Mouse (Mus musculus): Measurements from ENCODE around the gene Arrdc2. TPM values are rescaled to one million over a fixed set of nuclear protein-coding genes. Genes with fewer than 3 reads are reported as not detected.
A peak's percentile ranks its signal among the peaks of the same experiment; 100 is the strongest.

The Arrdc2 gene
- polyA plus RNA-seq, 2 experiments, result 8.6 to 21.5 TPM

DNA sequence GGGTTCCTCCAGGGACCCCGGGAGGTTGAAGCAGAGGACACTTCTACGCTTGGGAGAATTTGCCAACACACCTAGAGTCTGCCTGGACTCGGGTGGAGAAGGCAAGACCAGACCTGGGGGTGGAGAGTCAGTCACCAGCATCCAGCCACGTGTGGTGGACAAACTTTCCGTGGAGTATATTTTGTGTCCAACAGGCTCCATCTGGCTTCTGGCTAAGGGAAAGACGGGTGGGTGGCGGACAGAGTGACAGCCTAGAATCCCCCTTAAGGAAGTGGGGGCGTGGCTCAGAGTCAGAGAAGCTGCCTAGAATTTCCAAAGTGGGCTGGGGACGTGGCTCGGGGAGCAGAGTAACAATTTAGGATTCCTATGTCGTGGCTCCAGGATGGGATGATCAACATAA is 17.5 kb downstream of the Arrdc2 start:
- no peak overlapping the region for H3K9ac ChIP-seq (ENCODE audit: low read depth, low read length, severe bottlenecking)
- H3K27me3 ChIP-seq (ENCODE audit: control insufficient read depth, insufficient read depth, low read length), result 0 out of 2 replicates have a peak, but pooled peaks cover 3% of the 10 kb centered on the region
- H3K4me3 ChIP-seq (replicated peaks; ENCODE audit: low read length), result no peak overlapping the region
- 41% methylated on average over 11 of the region's 11 CpGs for WGBS
- H3K27ac ChIP-seq (replicated peaks; ENCODE audit: low read depth, low read length), result no peak overlapping the region
- 0 out of 2 replicates have a peak, but pooled peaks have one; percentile 1 for ATAC-seq (ENCODE audit: low FRiP score, low read depth)
- H3K4me2 ChIP-seq (replicated peaks; ENCODE audit: low read depth, low read length, severe bottlenecking), result no peak overlapping the region
- 0 out of 2 replicates have a peak, but pooled peaks cover under 1% of the 10 kb centered on the region for H3K4me1 ChIP-seq (ENCODE audit: control insufficient read depth, insufficient read depth, low read length)
- DNase-seq (ENCODE audit: low spot score), result no peak
- no peaks in the 10 kb centered on the region for H3K36me3 ChIP-seq (ENCODE audit: control insufficient read depth, insufficient read depth, low read length)
- TF ChIP-seq POLR2A (IDR thresholded peaks at IDR 0.05; ENCODE audit: borderline replicate concordance, extremely low read depth, insufficient read depth, insufficient read length), result no peak
- 0 out of 2 replicates have a peak, but pooled peaks cover 3% of the 10 kb centered on the region for H3K9me3 ChIP-seq (ENCODE audit: control insufficient read depth, low read length)

DNA sequence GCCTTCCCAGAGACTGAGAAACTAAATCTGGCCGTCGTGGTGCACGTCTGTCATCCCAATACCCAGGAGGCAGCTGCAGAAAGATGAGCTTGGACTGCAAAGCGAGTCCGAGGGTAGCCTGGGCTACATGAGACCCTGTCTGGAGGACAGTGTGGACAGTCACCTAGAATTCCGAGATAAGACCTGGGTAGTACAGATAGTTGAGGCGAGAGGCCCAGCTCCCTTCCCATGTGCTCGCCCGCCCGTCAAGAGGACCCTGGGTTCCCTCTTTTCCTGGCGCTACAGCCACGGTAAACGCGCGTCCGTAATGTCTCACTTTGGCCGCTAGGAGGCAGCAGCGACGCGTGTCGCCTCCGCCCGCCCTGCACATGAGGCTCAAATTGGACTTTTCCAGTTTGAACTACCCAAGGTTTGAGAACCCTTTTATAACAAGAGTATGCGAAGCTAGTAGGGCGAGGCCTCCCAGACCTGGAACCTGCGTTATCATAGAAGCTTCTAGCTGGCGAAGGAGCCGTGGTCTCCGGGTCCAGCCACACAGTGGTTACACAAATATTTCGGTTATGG is 18.0 kb downstream of the Arrdc2 start:
- Histone ChIP-seq H3K36me3 (ENCODE audit: control insufficient read depth, insufficient read depth, low read length) (no peaks in the 10 kb centered on the region), H3K27me3 (ENCODE audit: control insufficient read depth, insufficient read depth, low read length) (0 out of 2 replicates have a peak, but pooled peaks cover 8% of the 10 kb centered on the region), H3K9ac (ENCODE audit: low read depth, low read length, severe bottlenecking) (no peak overlapping the region), H3K4me2 (replicated peaks; ENCODE audit: low read depth, low read length, severe bottlenecking) (no peak overlapping the region), H3K4me1 (ENCODE audit: control insufficient read depth, insufficient read depth, low read length) (peaks cover 4% of the 10 kb centered on the region; the same call in 1 of the 2 replicates), H3K9me3 (ENCODE audit: control insufficient read depth, low read length) (0 out of 2 replicates have a peak, but pooled peaks cover 3% of the 10 kb centered on the region), H3K4me3 (replicated peaks; ENCODE audit: low read length) (no peak overlapping the region), H3K27ac (replicated peaks; ENCODE audit: low read depth, low read length) (no peak overlapping the region)
- ATAC-seq (ENCODE audit: low FRiP score, low read depth), result peak; percentile 50
- TF ChIP-seq POLR2A (IDR thresholded peaks at IDR 0.05; ENCODE audit: borderline replicate concordance, extremely low read depth, insufficient read depth, insufficient read length), result no peak
- peak; percentile 59 for DNase-seq (ENCODE audit: low spot score)
- WGBS, result 15% methylated on average over 30 of the region's 30 CpGs

DNA sequence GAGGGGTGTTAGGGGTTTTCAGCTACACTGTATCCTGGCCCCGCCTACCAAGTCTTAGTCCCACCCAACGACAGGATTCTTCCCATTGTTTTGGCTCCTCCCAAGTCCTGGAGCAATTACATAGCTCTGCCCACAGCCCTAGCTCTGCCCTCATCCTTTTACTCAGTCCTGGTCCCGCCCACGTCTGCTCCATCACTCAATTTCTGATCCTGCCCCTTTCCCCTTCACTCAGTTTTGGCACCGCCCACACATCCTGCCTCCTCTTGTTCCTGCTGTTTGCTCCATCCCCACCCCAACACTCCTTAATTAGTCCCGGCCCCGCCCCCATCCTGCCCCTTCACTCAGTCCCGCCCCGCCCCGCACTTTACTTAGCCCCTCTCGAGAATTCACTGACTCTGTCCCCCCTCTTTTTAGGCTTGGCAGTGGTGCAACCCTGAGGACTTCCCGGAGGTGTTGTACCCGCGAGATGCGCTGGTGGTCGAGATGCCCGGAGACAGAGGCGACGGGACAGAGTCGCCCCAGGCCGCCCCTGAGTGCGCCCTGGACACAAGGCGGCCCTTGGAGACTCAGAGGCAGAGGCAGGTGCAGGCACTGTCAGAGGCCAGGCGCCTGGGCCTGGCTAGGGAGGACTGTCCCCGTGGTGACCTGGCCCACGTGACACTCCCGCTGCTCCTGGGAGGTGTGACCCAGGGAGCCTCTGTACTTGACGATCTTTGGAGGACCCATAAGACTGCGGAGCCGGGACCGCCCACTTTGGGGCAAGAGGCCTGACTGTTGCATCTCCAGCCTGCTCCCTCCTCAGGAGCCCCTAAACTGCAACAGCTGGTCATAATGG is 19.2 kb downstream of the Arrdc2 start:
- H3K9me3 ChIP-seq (ENCODE audit: control insufficient read depth, low read length), result 0 out of 2 replicates have a peak, but pooled peaks cover 3% of the 10 kb centered on the region
- no peak overlapping the region for H3K4me3 ChIP-seq (replicated peaks; ENCODE audit: low read length)
- peak; percentile 62; the same call in 1 of the 2 replicates for ATAC-seq (ENCODE audit: low FRiP score, low read depth)
- 3% methylated on average over 29 of the region's 31 CpGs for whole genome bisulfite sequencing
- H3K4me1 ChIP-seq (ENCODE audit: control insufficient read depth, insufficient read depth, low read length), result peaks cover 4% of the 10 kb centered on the region; the same call in 1 of the 2 replicates
- H3K36me3 ChIP-seq (ENCODE audit: control insufficient read depth, insufficient read depth, low read length), result no peaks in the 10 kb centered on the region
- H3K9ac ChIP-seq (ENCODE audit: low read depth, low read length, severe bottlenecking), result no peak overlapping the region
- no peak for TF ChIP-seq POLR2A (IDR thresholded peaks at IDR 0.05; ENCODE audit: borderline replicate concordance, extremely low read depth, insufficient read depth, insufficient read length)
- no peak overlapping the region for H3K4me2 ChIP-seq (replicated peaks; ENCODE audit: low read depth, low read length, severe bottlenecking)
- no peak for DNase-seq (ENCODE audit: low spot score)
- H3K27ac ChIP-seq (replicated peaks; ENCODE audit: low read depth, low read length), result no peak overlapping the region
- 0 out of 2 replicates have a peak, but pooled peaks cover 14% of the 10 kb centered on the region for H3K27me3 ChIP-seq (ENCODE audit: control insufficient read depth, insufficient read depth, low read length)

DNA sequence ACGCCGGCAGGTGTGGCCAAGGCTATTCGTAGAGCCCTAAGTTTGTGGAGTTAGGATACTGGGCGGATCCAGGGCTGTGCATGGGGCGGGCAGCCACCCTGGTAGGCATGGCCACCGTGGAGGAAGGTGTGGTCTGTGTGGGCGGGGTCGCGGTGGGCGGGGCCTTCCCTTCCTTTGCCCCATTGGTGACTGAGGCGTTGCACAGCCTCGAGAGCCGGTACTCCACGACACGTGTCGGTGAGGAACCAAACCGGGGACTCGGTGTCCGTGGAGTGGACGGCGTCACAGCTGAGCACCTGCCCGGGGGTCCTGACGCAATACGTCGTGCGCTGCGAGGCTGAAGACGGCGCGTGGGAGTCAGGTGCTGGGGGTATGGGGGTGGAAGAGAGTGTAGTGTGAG is 22.8 kb downstream of the Arrdc2 start:
- WGBS, result 9% methylated on average over 16 of the region's 30 CpGs
- no peak overlapping the region for H3K9ac ChIP-seq (ENCODE audit: low read depth, low read length, severe bottlenecking)
- H3K4me1 ChIP-seq (ENCODE audit: control insufficient read depth, insufficient read depth, low read length), result peaks cover 4% of the 10 kb centered on the region; the same call in 1 of the 2 replicates
- H3K27me3 ChIP-seq (ENCODE audit: control insufficient read depth, insufficient read depth, low read length), result 0 out of 2 replicates have a peak, but pooled peaks cover 14% of the 10 kb centered on the region
- 0 out of 2 replicates have a peak, but pooled peaks cover 3% of the 10 kb centered on the region for H3K9me3 ChIP-seq (ENCODE audit: control insufficient read depth, low read length)
- H3K4me2 ChIP-seq (replicated peaks; ENCODE audit: low read depth, low read length, severe bottlenecking), result peak overlapping the region; percentile 30; the same call in 1 of the 2 replicates
- 0 out of 2 replicates have a peak overlapping the region, but pooled peaks have one; percentile 4 for H3K4me3 ChIP-seq (replicated peaks; ENCODE audit: low read length)
- no peak for TF ChIP-seq POLR2A (IDR thresholded peaks at IDR 0.05; ENCODE audit: borderline replicate concordance, extremely low read depth, insufficient read depth, insufficient read length)
- no peak for DNase-seq (ENCODE audit: low spot score)
- H3K27ac ChIP-seq (replicated peaks; ENCODE audit: low read depth, low read length), result no peak overlapping the region
- no peak for ATAC-seq (ENCODE audit: low FRiP score, low read depth)
- H3K36me3 ChIP-seq (ENCODE audit: control insufficient read depth, insufficient read depth, low read length), result no peaks in the 10 kb centered on the region

DNA sequence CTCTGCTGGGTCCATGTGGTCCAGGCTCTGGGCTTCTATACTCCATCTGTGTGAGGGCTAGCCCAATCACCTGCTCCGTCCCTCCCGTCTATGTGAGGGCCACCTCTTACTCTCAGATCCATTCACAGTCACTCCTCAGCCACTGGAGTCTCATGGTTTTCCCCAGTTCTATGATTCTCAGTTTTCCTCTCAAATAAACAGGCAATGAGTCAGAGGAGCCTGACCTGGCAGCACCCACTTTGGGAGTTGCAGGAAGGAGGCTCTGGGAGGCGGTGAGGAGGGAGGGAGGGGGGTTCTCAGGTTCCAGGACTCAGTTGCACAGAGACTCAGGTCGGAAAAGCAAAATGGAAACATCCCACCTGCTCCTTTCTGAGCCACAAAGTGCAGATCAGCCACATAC is 26.6 kb downstream of the Arrdc2 start:
- H3K27ac ChIP-seq (replicated peaks; ENCODE audit: low read depth, low read length), result no peak overlapping the region
- no peak overlapping the region for H3K4me3 ChIP-seq (replicated peaks; ENCODE audit: low read length)
- 0 out of 2 replicates have a peak, but pooled peaks cover 14% of the 10 kb centered on the region for H3K27me3 ChIP-seq (ENCODE audit: control insufficient read depth, insufficient read depth, low read length)
- no peak overlapping the region for H3K9ac ChIP-seq (ENCODE audit: low read depth, low read length, severe bottlenecking)
- no peak overlapping the region for H3K4me2 ChIP-seq (replicated peaks; ENCODE audit: low read depth, low read length, severe bottlenecking)
- ATAC-seq (ENCODE audit: low FRiP score, low read depth), result no peak
- H3K36me3 ChIP-seq (ENCODE audit: control insufficient read depth, insufficient read depth, low read length), result no peaks in the 10 kb centered on the region
- H3K9me3 ChIP-seq (ENCODE audit: control insufficient read depth, low read length), result no peaks in the 10 kb centered on the region
- WGBS, result 58% methylated on average over 4 of the region's 4 CpGs
- DNase-seq (ENCODE audit: low spot score), result no peak
- peaks cover 4% of the 10 kb centered on the region; the same call in 1 of the 2 replicates for H3K4me1 ChIP-seq (ENCODE audit: control insufficient read depth, insufficient read depth, low read length)
- TF ChIP-seq POLR2A (IDR thresholded peaks at IDR 0.05; ENCODE audit: borderline replicate concordance, extremely low read depth, insufficient read depth, insufficient read length), result no peak

All from limb, embryonic 14.5 days (tissue).